Mouse (Mus musculus) retina, adult 2 months (tissue): ENCODE results near the gene Best3.

Source experiments
- DNase-seq: peaks from one replicate; pipeline ENCODE4 v3.0.0-alpha.2; 2012; ENCODE audit warnings: low read depth, low spot score

Best3 gene

DNA sequence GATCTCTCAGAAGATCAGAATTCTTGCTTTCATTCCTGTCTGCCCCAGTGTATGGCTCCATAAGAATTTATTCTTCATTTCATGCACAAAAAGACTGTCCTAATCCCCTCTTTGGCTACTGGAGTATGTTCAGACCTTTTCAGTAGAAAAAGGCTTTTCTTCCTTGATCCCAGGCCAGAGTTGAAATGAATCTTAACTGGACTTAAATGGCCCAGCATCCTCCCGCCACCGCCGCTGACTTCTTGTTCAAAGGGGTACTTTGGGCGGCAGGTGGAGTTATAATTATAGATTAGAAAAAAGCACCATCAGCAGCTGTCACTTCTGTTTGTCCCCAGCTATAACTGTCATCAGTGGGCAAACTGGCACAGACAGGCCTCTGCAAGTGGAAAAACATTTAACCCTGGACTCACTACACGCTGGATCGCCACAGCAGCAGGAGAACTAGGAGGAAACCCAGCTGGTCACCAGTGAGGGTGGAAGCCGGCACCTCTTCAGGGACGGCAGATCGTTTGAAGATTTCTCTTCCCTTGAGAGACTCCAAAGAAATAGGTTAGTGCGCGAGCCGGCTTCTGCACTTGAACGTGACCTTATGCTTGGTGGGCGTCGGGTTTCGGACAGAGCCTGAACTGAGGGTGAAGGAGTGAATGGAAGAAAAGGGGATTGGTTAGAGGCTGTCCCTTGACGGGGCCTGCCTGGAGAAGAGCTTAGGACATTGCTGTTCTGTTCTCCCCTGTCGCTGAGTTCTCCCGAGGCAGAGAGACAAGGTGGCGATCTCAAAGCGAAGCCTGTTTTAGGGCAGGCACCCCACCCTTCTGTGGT lies at the start of gene Best3:
TSS of gene Best3 (plus strand) at position 51 of the 819 bp plus-strand sequence.
- no peak for DNase-seq

- DNase-seq: no peak
Observed at GRCm38 (mm10) chr10:116943025-116943424, 43.1 kb upstream of the Best3 start.

DNA sequence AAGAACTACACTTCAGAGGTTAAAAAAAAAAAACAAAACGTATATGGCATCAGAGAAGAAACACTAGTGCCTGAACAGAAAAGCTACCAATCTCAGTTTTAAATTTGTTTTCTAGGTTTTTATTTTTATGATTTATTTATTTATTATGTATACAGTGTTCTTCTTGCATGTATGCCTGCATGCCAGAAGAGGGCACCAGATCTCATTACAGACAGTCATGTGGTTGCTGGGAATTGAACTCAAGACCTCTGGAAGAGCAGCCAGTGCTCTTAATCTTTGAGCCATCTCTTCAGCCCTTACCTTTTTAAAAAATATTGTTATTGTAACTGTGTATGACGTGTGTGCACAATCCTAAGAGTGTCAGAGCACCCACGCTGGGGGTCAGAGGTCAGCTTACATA lies 42.0 kb upstream of the Best3 start:
- no peak for DNase-seq

DNA sequence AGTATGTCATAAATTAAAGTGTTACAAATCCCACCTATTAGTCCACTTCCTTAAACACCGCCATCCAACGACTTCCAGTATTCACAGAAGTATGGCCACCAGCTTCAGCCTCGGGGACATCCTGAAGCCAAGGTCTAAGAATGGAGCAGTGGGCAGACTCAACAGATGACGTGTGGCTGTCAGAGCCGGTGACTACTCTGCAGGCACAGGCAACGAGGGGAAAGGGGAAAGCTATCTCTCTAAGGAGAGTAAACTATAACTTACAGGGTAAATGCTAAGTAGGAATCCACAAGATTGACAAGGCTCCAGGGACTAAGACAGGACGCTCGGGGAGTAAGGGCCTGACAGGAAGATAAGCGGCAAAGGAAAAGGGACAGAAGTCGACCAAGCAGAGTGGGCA lies 41.2 kb upstream of the Best3 start:
- DNase-seq: no peak

GRCm38 (mm10) chr10:116948414-116948813 lies 37.7 kb upstream of the Best3 start:
- DNase-seq: no peak

GRCm38 (mm10) chr10:116949111-116950008 lies 36.8 kb upstream of the Best3 start:
- no peak for DNase-seq

DNA sequence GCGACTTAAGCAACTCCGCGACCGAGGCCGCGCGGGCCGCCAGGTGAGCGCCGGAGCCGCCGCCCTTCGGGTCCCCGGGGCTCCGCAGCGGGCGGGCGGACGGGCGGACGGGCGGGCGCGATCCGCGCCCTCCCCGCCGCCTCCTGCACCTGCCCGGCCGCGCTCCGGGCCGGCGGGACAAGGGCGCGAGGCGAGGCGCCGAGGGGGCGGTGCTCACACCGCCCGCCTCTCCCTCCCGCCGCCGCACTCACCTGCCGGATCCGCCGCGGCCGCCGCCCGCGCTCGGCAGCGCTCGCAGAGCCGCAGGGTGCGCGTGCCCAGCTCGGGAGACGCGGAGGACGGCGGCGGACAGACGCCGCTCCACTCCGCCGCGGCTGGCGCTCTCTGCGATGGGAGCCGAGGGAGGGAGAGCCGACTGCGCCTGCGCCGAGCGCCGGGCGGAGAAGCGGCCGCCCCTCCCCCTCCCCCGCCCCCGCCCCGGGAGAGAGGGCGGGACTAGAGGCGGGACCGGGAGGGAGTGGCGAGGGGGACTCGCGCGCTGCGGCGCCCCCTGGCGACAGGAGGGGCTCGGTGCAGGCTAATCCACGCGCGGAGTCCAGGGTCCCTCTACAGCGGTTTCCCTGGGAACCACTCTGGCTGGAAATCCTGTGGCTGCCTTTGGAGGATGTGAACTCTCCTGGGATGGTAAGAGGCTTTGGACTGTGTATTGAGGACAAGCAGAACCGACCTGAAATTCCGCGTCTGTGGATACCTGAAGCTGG lies 35.9 kb upstream of the Best3 start, which contains the start of gene Rab3ip:
TSS of gene Rab3ip (minus strand) at position 761 of the 761 bp plus-strand sequence.
- peak; percentile 86 for DNase-seq

GRCm38 (mm10) chr10:116950886-116951285 lies 35.2 kb upstream of the Best3 start:
- DNase-seq: no peak

GRCm38 (mm10) chr10:116955191-116955590 lies 30.9 kb upstream of the Best3 start:
- DNase-seq: no peak

DNA sequence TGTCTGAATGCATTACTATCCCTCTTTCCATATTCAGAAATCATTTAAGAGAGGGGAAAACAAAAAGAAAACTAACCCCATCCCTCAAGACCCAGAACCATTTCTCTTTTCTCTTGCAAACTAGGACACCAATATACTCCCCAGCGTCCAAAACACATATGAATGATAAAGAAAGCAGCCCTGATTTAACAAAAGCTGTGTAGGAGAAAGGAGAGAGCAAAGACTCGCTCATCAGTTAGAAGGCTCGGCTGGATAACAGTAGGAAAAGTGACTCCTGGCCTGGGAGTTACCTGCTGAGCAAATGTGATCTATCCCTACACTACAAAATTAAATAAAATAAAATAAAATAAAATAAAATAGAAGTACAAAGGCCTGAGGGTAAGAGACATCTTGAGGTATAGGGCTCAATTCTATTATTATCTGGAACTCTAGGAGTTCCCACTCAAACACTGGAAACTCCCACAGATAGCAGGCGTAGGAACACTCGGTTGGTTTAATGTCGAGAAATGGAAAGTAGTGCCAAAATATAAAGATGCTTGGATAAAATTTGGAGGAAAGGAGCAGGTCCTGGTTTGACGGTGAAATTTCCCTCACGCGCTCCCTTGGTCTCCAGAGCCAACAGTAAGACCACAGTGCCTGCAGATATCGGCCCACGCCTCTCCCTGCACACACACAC lies 29.5 kb upstream of the Best3 start:
- DNase-seq: no peak

GRCm38 (mm10) chr10:116957867-116958551 lies 28.1 kb upstream of the Best3 start:
- no peak for DNase-seq

GRCm38 (mm10) chr10:116962152-116962551 lies 24.0 kb upstream of the Best3 start:
- no peak for DNase-seq

- DNase-seq: no peak
Observed at GRCm38 (mm10) chr10:116962803-116963202, 23.3 kb upstream of the Best3 start.

- no peak for DNase-seq
Observed at GRCm38 (mm10) chr10:116964084-116964483, 22.0 kb upstream of the Best3 start.

GRCm38 (mm10) chr10:116964571-116964970 lies 21.5 kb upstream of the Best3 start:
- no peak for DNase-seq

DNA sequence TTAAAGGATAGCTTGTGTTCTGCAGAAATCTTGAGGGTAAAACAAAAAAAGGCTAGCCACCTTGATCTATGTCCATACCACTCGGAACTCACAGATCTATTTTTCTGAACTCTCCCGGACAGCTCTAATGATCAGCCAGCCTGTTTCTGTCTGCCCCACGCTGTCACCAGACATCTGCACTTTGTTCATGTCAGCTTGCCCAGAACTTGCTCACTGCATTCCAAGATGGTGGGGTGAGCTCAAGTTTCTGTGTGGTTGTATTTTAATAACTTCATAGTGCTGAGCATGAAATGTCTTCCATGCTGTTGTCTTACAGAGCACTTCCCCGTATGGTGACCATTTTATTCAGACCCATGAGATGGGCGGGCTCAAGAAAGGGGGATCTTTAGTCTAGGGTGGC lies 20.8 kb upstream of the Best3 start:
- DNase-seq: no peak

- DNase-seq: no peak
Observed at GRCm38 (mm10) chr10:116966065-116966464, 20.0 kb upstream of the Best3 start.

- no peak for DNase-seq
Observed at GRCm38 (mm10) chr10:116968741-116969140, 17.4 kb upstream of the Best3 start.

DNA sequence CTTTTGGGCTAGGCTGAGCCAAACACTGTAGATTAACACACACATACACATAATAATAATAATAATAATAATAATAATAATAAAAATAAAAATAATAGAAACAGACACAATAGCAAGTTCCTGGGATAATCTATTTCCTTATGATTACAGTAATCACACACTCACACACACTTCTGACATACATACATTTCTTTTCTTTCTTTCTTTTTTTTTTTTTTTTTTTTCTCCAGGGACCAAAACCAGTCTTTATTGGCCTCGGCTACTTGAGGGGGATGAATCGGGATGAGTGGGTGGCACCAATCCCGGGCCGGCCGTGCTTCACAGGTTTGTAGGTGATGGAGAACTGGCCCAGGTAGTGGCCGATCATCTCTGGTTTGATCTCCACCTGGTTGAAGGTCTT lies 13.6 kb upstream of the Best3 start, which contains the start of gene Gm10271:
TSS of gene Gm10271 (minus strand) at position 101 of the 400 bp plus-strand sequence.
- DNase-seq: no peak

GRCm38 (mm10) chr10:116977455-116977854 lies 8.7 kb upstream of the Best3 start:
- no peak for DNase-seq
